Mouse (Mus musculus) stomach, embryonic 15.5 days (tissue): Measurements from ENCODE around the gene Tprn. TPM values are rescaled to one million over a fixed set of nuclear protein-coding genes. Genes with fewer than 3 reads are reported as not detected.

Source experiments
- ATAC-seq: fragments of 200-750 bp; cut with Nextera tagmentation; 2 replicates; pipeline ENCODE4 v1.8.0; 2017; ENCODE audit warnings: low read depth, moderate number of reproducible peaks, moderate TSS enrichment; ENCODE audit not compliant: insufficient read depth, low FRiP score
- H3K27ac ChIP-seq: fragments of 300-500 bp; sonication (generic); 2 replicates; pipeline ENCODE4 v1.5.1; 2015; ENCODE audit warnings: mild to moderate bottlenecking, inconsistent platforms
- H3K27me3 ChIP-seq: fragments of 300-500 bp; sonication (generic); replicated peaks from 2 replicates; pipeline ENCODE4 v1.6.1; 2015; ENCODE audit warnings: inconsistent platforms
- H3K36me3 ChIP-seq: fragments of 300-500 bp; sonication (generic); 2 replicates; pipeline ENCODE4 v1.6.1; 2015; ENCODE audit warnings: inconsistent platforms
- H3K4me1 ChIP-seq: fragments of 300-500 bp; sonication (generic); 2 replicates; pipeline ENCODE4 v1.6.1; 2015; ENCODE audit warnings: inconsistent platforms
- H3K4me2 ChIP-seq: fragments of 300-500 bp; sonication (generic); 2 replicates; pipeline ENCODE4 v1.6.1; 2015; ENCODE audit warnings: mild to moderate bottlenecking, inconsistent platforms
- H3K4me3 ChIP-seq: fragments of 300-500 bp; sonication (generic); replicated peaks from 2 replicates; pipeline ENCODE4 v1.5.1; 2015; ENCODE audit warnings: inconsistent platforms
- H3K9ac ChIP-seq: fragments of 300-500 bp; sonication (generic); 2 replicates; pipeline ENCODE4 v1.6.1; 2015; ENCODE audit warnings: inconsistent platforms
- H3K9me3 ChIP-seq: fragments of 300-500 bp; sonication (generic); 2 replicates; pipeline ENCODE4 v1.6.1; 2016; ENCODE audit warnings: inconsistent platforms
- WGBS: fragments of 180-500 bp; shearing (Covaris S2); methylation state at CpG from one replicate; pipeline ENCODE4 v1.1.7; 2015; 5-methylcytosine and 5-hydroxymethylcytosine counted together
- polyA plus RNA-seq: library from polyadenylated mRNA; unstranded; fragments of >200 nt; fragmentation: Nextera tagmentation; extraction: Ambion mirVana; gene quantifications from 2 replicates; pipeline ENCODE4 v1.2.1, GENCODE M21; 2015

The Tprn gene
- polyA plus RNA-seq, 1 experiment from 2014 or later: 17.7 TPM

GRCm38 (mm10) chr2:25227406-25227805 lies 35.0 kb upstream of the Tprn start:
- H3K36me3 ChIP-seq: no peaks in the 10 kb centered on the region
- H3K9me3 ChIP-seq: no peaks in the 10 kb centered on the region
- WGBS: 91% methylated on average over 4 of the region's 4 CpGs
- H3K4me3 ChIP-seq: no peak overlapping the region
- no peaks in the 10 kb centered on the region for H3K27me3 ChIP-seq
- H3K27ac ChIP-seq: no peak overlapping the region
- no peak overlapping the region for H3K9ac ChIP-seq
- H3K4me1 ChIP-seq: peaks cover 16% of the 10 kb centered on the region
- H3K4me2 ChIP-seq: no peak overlapping the region
- no peak for ATAC-seq

- under 1% methylated on average over 7 of the region's 7 CpGs for WGBS
- ATAC-seq: 0 out of 2 replicates have a peak, but pooled peaks have one; percentile 2
Measured at GRCm38 (mm10) chr2:25228431-25228889, 34.0 kb upstream of the Tprn start.

GRCm38 (mm10) chr2:25228995-25229530 lies 33.4 kb upstream of the Tprn start:
- WGBS: 70% methylated on average over 6 of the region's 6 CpGs
- Histone ChIP-seq H3K4me3 (no peak overlapping the region), H3K27ac (peak overlapping the region; percentile 75; the same call in 1 of the 2 replicates)

More at GRCm38 (mm10) chr2:25228431-25228889, 34.0 kb upstream of the Tprn start:
- H3K4me3 ChIP-seq: peak overlapping the region; percentile 26; the same call in 1 of the 2 replicates
- H3K9ac ChIP-seq: no peak overlapping the region; the same call in 1 of the 2 replicates
- H3K4me1 ChIP-seq: peaks cover 12% of the 10 kb centered on the region
- H3K27ac ChIP-seq: peak overlapping the region; percentile 75; the same call in 1 of the 2 replicates
- H3K4me2 ChIP-seq: peak overlapping the region; percentile 48
- no peaks in the 10 kb centered on the region for H3K27me3 ChIP-seq
- H3K36me3 ChIP-seq: no peaks in the 10 kb centered on the region
- H3K9me3 ChIP-seq: no peaks in the 10 kb centered on the region

GRCm38 (mm10) chr2:25229582-25229981 lies 32.8 kb upstream of the Tprn start:
- Histone ChIP-seq H3K36me3 (no peaks in the 10 kb centered on the region), H3K27ac (no peak overlapping the region), H3K9ac (no peak overlapping the region), H3K4me1 (peaks cover 8% of the 10 kb centered on the region), H3K27me3 (no peaks in the 10 kb centered on the region), H3K4me2 (no peak overlapping the region), H3K9me3 (no peaks in the 10 kb centered on the region), H3K4me3 (no peak overlapping the region)
- WGBS: 79% methylated on average over 5 of the region's 5 CpGs
- no peak for ATAC-seq

More at GRCm38 (mm10) chr2:25228995-25229530, 33.4 kb upstream of the Tprn start:
- Histone ChIP-seq H3K27me3 (no peaks in the 10 kb centered on the region), H3K4me2 (peak overlapping the region; percentile 48), H3K36me3 (no peaks in the 10 kb centered on the region), H3K4me1 (peaks cover 8% of the 10 kb centered on the region), H3K9ac (no peak overlapping the region; the same call in 1 of the 2 replicates), H3K9me3 (no peaks in the 10 kb centered on the region)
- no peak for ATAC-seq

GRCm38 (mm10) chr2:25230581-25230980 lies 31.8 kb upstream of the Tprn start:
- no peaks in the 10 kb centered on the region for H3K27me3 ChIP-seq
- H3K4me2 ChIP-seq: no peak overlapping the region
- no peak overlapping the region for H3K4me3 ChIP-seq
- no peak for ATAC-seq
- H3K9me3 ChIP-seq: no peaks in the 10 kb centered on the region
- no peaks in the 10 kb centered on the region for H3K36me3 ChIP-seq
- H3K9ac ChIP-seq: no peak overlapping the region
- 89% methylated on average over 7 of the region's 7 CpGs for WGBS
- H3K27ac ChIP-seq: no peak overlapping the region
- peaks cover 7% of the 10 kb centered on the region for H3K4me1 ChIP-seq

GRCm38 (mm10) chr2:25231038-25231437 lies 31.4 kb upstream of the Tprn start:
- Histone ChIP-seq H3K27ac (no peak overlapping the region), H3K9ac (no peak overlapping the region), H3K4me3 (no peak overlapping the region), H3K27me3 (no peaks in the 10 kb centered on the region), H3K4me2 (no peak overlapping the region), H3K4me1 (peaks cover 4% of the 10 kb centered on the region; the same call in 1 of the 2 replicates), H3K36me3 (no peaks in the 10 kb centered on the region), H3K9me3 (no peaks in the 10 kb centered on the region)
- no peak for ATAC-seq
- 55% methylated on average over 12 of the region's 12 CpGs for WGBS

DNA sequence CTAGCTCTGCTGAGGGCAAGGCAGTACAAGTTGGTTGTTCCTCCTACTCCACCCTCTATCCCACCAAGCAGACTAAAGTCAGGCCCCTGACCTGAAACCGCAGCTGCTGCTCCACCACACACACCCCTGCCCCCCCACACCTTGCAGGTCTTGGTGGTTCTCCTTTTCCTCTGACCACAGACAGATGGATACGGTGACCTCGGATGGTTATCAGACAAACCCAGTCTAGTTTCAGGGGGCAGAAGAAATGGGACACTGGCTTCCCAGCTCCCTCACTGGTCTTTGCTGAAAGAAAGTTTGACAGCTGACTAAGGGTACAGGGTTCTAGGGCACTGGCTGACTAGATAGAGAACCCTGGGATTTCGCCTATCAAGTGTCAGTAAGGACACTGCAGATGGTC lies 29.0 kb upstream of the Tprn start:
- Histone ChIP-seq H3K27me3 (no peaks in the 10 kb centered on the region), H3K9me3 (no peaks in the 10 kb centered on the region), H3K9ac (no peak overlapping the region), H3K36me3 (no peaks in the 10 kb centered on the region), H3K4me1 (no peaks in the 10 kb centered on the region), H3K27ac (no peak overlapping the region), H3K4me2 (no peak overlapping the region), H3K4me3 (no peak overlapping the region)
- ATAC-seq: no peak
- 75% methylated on average over 4 of the region's 4 CpGs for WGBS

- no peak for ATAC-seq
- Histone ChIP-seq H3K4me2 (no peak within 1 kb of the TSS), H3K9ac (no peak within 1 kb of the TSS), H3K4me1 (no peaks in the 10 kb centered on the region), H3K36me3 (no peaks in the 10 kb centered on the region), H3K27ac (no peak within 1 kb of the TSS), H3K27me3 (no peaks in the 10 kb centered on the region), H3K4me3 (no peak within 1 kb of the TSS), H3K9me3 (no peaks in the 10 kb centered on the region)
- 64% methylated on average over 3 of the region's 3 CpGs for WGBS
Measured at GRCm38 (mm10) chr2:25234050-25234449, 28.4 kb upstream of the Tprn start, which contains the start of gene Slc34a3. TSS of gene Slc34a3 (minus strand) at chr2:25234364.

DNA sequence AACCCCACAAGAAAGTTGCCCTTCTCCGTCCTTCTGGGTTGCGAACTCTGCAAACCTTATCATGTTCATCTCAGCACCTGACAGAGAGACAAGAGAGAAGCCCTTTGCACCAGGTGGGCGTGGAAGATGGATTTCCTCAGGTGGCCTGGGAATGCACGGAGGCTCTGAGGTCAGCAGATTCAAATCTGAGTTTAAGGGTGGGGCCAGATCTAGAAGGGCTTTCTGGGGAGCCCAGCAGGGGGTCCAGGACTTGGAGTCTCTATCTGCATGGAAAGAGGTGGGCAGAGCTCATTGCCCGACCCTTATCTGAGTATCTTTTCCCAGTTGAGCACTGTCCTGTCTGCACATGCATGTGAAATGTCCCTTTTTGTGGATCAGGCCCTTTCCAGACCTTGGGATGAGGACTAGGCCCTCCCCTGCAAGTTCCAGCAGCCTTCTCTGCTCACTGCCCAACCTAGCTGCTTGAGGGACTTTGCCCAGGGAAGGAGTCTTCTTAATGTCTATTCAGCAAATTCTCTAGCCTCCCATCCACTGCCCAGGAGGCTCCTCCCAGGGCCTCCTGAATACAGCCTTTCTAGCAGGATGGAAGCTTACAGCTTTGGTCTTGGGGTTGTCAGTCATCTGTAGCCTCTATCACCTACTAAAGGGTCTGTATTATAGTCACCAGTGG lies 27.7 kb upstream of the Tprn start:
- H3K9ac ChIP-seq: no peak overlapping the region
- no peak overlapping the region for H3K4me2 ChIP-seq
- ATAC-seq: no peak
- no peaks in the 10 kb centered on the region for H3K36me3 ChIP-seq
- no peak overlapping the region for H3K27ac ChIP-seq
- 48% methylated on average over 5 of the region's 5 CpGs for WGBS
- H3K4me3 ChIP-seq: no peak overlapping the region
- H3K27me3 ChIP-seq: no peaks in the 10 kb centered on the region
- no peaks in the 10 kb centered on the region for H3K9me3 ChIP-seq
- H3K4me1 ChIP-seq: no peaks in the 10 kb centered on the region

- Histone ChIP-seq H3K4me2 (no peak within 1 kb of the TSS), H3K27ac (peak within 1 kb of the TSS; percentile 51), H3K4me3 (no peak within 1 kb of the TSS), H3K27me3 (0 out of 2 replicates have a peak, but pooled peaks cover 3% of the 10 kb centered on the region), H3K9me3 (no peaks in the 10 kb centered on the region), H3K36me3 (no peaks in the 10 kb centered on the region), H3K9ac (no peak within 1 kb of the TSS), H3K4me1 (peaks cover 13% of the 10 kb centered on the region)
- no peak for ATAC-seq
- 33% methylated on average over 8 of the region's 8 CpGs for WGBS
Measured at GRCm38 (mm10) chr2:25236614-25237013, 25.8 kb upstream of the Tprn start, which contains the start of gene Rnf224. TSS of gene Rnf224 (minus strand) at chr2:25236787.

- ATAC-seq: no peak
- 0 out of 2 replicates have a peak, but pooled peaks cover 11% of the 10 kb centered on the region for H3K27me3 ChIP-seq
- peak overlapping the region; percentile 51 for H3K27ac ChIP-seq
- H3K4me1 ChIP-seq: peaks cover 21% of the 10 kb centered on the region
- H3K9ac ChIP-seq: no peak overlapping the region
- H3K4me3 ChIP-seq: no peak overlapping the region
- no peak overlapping the region for H3K4me2 ChIP-seq
- 56% methylated on average over 4 of the region's 4 CpGs for WGBS
- H3K36me3 ChIP-seq: no peaks in the 10 kb centered on the region
- H3K9me3 ChIP-seq: no peaks in the 10 kb centered on the region
Measured at GRCm38 (mm10) chr2:25237522-25237921, 24.9 kb upstream of the Tprn start.

DNA sequence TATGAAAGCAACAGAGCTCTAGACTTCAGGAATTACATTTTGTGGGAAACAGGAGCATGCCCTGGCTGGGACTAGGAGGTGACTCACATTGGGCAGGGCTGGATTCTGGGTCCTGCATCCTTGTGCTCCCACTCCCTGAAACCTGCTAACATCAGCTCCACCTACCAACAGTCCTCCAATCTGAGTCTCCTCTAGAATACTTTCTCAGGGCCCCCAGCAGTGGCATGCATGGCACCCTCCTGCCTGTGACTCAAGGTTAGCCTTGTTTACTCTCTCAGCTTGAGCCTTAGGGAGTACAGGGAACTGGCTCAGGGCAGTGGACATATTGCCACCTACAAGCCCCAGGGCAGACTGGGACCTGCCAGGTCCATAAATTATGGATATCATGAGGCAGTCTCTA lies 24.3 kb upstream of the Tprn start:
- Histone ChIP-seq H3K27me3 (0 out of 2 replicates have a peak, but pooled peaks cover 17% of the 10 kb centered on the region), H3K27ac (peak overlapping the region; percentile 51), H3K4me3 (no peak overlapping the region), H3K36me3 (no peaks in the 10 kb centered on the region), H3K9ac (no peak overlapping the region), H3K9me3 (no peaks in the 10 kb centered on the region), H3K4me2 (no peak overlapping the region), H3K4me1 (peaks cover 25% of the 10 kb centered on the region)
- no peak for ATAC-seq
